Mouse (Mus musculus): ENCODE measurements at regions not wholly inside any gene's neighbourhood (a gene's known extent, or its start where the extent isn't known, plus 50 kb on each side); places are given as distances from the start of the nearest gene placed in this dataset.
A peak's percentile ranks its signal among the peaks of the same experiment; 100 is the strongest.

DNA sequence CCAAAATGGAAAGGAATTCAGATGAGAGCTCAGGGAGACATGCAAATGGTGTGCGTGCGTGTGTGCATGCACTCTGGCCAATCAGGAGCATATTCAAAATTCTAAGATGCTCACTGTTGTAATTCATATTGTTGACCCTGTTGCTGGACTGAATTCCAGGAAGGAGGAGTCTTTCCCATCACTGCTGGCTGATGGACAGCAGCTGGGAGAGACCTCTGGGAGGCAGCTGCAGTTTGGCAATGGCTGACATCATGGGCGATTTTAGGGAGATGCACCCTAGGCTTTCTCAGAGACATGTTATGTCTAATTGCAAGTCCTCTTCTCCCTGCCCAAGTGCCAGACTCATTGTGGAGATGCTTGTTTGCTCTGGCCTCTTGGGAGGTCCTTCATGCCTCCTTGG lies 220.6 kb upstream of the Myocd start:
- no peak for DNase-seq

DNA sequence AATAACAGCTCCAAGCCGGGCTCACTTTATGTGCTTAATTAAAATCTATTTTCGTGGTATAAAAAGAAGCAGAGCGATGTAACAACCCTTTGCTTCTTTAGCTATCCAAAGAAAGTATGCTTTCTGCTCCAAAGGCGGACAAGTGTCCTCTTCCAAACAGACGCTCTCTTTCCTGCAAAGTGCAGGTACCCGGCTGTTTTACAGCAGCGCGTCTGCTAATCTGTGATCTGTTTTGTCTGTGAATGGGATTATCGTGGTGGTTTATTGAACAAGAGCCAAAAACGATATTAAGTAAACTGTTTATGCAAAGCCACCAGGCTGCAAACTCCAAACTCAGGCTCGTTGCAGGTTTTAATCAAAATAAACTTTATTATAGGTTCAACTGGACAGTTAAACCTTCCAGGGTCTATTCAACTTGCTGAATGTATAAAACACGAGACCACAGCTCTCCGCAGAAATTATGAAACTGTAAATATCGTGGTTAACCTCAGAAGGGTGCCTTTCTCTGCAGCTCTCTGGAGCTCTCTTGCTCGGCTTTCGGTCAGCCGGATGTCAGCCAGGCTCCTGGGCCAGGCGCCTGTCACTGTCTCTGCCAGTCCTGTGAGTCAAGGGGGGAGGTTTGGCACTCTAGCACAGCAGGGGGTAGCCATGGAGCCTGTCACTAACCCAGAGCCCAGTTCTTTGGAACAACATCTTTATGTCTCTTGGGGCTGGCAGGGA lies 206.2 kb upstream of the Myocd start:
- no peak for DNase-seq

DNA sequence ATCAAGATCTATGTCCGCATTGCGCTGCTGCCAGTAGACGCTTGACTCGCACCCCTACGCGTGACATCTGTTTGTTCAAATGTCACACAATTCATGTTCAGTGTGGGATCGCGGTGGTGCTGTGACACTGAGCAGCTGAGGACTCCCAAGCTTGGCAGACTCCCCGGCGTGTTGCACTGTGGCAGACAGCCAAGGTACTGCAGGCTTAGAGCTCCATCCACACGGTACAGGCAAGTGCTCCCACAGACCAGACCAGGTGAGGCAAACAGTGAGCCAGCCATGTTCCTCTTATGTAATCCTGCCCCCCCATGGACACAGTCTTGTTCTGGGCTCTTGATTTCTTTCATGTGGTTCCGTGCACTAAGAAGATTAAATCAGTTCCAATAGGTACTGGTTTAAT lies 205.5 kb upstream of the Myocd start:
- DNase-seq, result peak; percentile 17 to 21

DNA sequence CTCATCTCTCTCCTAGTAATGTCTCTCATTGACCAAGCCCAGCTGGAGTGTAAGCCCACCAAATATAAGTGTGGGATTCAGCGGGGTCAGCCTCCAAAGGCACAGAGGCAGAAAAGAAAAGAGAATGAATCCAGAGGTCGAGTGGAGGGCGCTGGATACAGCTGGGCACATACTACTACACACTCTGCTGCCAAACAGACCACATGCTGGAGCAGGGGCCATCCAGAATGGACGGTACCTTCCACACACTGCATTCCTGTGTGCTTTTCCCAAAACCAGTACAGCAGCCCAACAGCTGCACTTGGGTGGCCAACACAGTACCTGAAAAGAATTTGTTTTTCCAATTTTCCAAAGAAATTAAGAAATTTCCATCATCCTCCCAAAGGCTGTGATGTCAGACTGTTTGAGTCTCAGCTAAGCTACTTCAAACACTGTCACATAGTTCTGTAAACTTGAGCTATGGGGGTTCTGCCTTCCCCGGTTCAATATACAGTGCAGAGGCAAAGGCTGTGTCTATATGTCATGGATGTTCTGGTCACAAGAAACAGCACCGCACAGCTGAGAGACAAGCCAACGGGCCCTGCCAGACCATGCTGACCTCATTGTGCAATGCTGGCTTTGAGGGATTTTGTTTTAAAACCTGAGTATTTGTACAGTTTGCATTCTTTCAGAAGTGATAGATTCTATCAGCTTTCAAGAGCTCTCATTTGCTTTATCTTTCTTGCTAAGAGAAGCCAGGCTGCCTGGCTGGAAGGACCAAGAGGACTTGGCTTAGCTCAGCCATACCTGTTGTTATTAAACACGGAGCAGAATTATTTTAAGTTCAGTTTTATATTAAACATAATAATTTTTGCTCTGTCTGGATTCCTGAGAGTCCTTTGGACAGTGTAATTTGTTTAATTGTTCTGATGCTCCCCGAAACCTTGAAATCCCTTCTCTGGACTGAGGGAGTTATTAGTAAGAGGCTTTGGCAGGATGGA lies 200.3 kb upstream of the Myocd start:
- no peak for DNase-seq

DNA sequence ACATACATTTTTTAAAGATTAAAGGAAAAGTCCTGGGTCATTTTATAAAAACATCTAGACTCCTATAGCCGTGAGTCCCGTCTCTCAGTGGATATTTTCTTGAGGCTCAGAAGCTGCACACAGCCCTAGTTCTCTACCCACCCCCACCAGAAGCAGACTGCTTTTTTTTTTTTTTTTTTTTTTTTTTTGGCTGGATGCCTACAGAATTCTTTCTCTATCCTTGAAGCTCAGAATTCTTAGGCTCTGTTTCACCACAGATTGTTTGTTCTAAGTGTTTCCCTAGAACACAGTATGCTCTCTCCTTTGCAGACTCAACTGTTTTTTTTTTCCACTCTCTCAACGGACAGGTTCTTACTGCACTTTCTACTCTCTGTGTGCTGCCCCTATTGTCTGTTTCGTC lies 191.3 kb upstream of the Myocd start:
- no peak for DNase-seq

DNA sequence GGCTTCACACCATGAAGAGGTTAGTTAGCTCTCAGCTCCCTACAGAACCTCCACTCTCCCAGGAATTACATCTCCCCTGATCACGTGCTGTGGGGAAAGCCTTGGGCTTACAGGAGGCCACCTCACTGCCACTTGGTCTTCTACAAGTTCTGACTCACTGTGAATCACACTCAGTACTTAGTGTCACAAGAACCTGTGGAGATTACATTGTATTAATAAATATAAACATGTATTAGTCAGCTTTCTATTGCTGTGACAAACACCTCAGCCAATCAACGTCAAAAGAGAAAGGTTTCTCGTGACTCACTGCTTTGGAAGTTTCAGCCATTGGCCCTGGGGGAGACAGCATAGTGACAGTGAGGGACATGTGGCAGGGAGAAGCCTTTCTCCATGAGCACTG lies 178.6 kb upstream of the Myocd start:
- no peak for DNase-seq

DNA sequence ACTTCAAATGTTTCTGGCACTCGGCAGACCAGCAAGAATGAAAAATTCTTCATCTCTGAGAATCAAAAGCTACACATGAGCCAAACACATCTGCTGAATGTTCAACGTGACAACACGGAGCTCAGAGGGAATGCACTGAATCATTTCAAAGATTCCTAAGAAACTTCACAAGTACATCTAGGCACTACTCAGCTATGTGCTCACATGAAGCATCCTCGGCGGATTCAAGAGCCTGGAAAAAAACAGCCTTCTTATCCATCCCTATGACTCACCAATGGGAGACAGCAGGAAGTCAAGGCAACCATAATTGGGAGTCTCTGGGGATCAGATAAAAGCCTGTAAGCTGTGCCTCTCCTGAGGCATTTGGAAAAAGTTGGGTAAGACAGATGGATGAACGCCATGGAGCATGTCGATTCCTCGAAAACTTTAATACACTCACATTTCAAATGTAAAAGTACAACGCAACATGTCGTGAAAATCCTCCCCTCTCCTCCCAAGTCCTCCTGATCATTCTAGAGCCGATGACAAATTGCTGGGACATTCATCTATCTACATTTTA lies 173.8 kb upstream of the Myocd start:
- DNase-seq, result no peak

DNA sequence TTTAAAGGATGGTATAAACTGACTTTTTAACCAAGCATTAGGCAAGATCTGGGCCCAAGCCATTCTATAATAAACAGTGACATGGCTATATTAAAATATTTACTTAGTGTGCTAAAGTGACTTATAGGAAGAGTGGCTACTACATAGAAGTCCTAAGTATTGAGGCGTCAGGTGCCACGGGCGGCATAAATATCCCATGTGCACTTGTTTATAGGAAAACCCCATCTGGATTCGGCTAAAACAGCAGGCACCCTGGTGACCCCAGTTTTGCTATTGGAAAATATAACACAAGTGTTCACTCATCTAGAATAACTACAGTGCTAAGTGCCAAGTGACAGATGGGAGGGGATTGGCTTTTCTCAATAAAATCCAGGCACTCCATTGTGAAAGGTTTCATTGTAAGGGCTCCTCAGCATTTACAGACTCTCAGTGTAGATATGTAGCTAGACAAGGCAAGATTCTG lies 165.9 kb upstream of the Myocd start:
- no peak for DNase-seq

DNA sequence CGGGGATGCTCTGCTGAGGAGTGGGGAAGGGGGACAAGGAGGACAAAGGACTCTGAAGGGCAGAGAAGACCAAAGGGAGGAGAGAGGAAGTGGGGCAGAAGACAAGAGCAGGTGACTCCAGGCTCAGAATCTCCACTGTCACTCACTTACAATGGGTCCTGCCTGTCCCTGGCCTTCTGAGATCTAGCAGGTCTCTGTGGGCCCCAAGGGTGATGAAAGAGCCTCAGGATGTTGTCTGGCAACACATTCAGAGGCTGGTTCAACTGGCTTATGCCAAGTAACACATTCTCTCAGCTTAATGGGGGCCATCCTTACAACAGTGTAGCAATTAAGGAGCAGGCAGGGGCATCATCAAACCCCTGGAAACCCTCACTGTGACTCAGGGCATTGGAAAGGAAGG lies 152.1 kb upstream of the Myocd start:
- no peak for DNase-seq

DNA sequence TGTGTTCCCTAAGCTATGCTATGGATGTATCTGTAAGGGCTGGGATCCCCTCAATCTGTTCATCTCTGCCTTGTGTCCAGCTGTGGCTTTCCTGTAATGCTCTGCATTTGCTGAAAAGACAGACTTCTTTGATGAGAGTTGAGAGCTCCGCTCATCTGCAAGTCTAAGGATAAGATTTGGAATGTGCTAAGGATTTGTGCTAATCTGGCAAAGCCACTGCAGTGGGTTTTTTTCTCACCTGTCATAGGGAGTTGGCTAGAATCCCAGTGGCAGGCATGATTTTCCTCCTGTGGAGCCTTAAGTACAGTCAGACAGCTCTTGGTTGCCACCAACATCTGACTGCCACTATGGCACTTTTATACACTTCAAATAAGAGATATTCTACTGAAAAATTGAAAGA lies 138.8 kb upstream of the Myocd start:
- DNase-seq, result no peak

DNA sequence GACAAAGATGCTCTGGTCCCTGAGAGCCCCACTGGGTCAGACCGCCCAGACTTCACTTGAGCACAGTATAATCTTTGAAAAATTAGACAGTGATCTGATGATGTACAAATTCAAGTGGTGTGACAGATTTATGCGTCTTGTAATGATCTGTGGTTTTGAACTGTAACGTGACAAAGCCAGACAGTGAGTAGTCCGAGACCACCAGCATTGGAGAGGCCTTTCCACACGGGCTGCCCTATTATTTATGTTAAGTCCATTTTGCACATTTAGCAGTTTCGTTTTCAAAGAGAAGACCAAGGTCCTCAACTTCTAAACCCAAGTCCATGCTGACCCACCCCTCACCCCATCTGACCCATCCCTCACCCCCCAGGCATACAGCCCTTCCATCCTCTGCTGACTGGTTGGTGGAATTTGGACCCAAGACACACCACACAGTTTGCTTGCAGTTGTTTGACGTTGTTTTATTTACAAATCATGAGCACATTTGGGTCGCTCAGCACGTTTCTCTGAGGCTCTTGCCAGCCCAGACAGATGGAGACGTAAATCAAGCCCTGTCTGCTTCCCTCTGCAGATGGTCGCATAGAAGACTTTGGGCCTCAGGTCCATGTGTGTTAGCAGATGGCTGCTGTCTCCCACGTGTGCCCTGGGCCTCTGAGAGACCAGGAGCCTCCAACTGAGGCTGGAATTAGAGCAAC lies 132.8 kb upstream of the Myocd start:
- DNase-seq, result no peak

DNA sequence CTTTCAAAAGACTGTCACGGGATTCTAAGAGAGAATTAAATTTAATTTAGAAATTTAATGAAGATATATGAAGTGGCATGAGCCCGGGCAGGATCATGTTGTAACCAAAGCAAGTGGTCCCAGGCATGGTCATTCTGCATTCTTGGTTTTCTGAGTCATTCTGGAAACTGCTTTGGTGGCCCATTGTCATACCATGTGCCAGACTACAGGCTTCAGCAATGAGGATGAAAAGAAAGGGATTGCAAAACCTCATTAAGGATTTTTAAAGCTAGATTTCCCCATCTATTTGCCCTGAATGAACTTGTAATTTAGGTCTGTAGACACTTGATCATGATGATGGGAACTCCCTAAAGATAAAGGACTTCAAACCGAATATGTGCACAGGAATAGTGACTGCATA lies 119.4 kb upstream of the Myocd start:
- no peak for DNase-seq

DNA sequence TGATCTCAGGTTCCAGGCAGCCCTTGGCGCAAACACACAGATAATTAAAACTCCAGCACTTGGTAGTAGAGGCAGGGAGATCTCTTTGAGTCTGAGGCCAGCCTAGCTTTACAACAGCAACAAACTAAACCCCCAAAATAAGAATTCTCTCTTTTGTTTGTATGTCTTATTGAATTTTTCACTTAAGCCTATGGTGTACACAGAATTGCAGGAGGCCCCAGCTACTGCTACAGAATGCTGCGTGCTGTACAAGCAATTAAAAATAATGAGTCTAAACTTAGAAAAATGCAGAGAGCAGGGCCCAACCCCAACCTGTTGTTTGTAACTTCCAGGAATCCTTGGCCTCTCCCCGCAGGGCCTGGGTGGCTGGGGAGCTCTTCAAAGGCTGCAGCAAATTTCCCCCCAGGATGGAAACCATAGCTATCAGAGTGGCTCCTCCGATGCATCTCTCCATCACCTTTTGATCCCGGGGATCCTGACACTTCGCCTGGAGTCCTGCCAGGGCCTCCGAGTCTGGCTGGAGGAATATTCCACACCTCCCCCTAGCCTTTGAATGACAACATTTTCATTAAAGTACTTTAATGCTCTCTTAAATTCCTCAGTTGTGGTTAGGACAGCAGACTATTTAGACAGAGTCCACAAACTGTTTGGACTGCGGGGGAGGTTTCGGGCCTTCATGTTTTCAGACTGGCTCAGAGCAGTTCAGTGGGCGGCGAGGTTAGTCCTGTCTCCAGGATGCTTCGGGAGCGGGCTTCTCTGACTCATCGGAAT lies 116.7 kb upstream of the Myocd start:
- peak in 1 of 2 experiments; percentile 4 for DNase-seq

DNA sequence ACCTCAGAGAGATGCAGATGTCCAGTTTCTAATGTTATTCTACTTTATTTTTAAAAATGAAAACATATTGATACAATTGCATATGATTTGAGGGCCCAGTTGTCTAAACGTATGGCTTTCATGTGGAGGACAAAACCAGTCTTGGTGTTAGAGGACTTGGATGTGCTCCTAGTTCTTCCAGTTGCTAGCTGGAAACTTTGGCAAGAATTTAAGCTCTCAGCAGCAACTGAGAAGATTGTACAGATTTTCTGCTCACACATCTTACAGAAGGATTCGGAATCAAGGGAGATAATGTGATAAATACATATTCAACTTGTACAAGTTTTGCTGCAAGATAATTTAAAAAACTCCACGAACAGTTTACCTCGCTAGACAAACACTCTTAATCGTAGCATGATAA lies 105.6 kb upstream of the Myocd start:
- no peak for DNase-seq

DNA sequence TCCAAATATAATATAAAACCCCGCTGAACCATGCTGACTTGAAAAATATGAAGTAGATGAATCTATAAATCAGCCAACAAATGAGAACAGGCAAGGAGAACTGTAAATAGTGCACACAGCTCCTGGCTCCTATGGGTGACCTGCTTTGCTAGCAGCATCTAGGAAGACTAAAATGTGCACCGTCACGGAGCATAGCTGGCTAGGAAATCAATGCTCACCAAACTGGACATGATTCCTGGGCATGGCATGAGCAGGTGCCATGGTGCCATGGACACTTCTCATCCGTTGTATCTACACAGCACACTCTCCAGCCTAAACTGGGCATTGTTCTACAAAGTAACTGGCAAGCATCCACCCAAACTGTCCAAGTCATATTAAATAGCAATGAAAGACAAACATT lies 103.3 kb upstream of the Myocd start:
- DNase-seq, result no peak

DNA sequence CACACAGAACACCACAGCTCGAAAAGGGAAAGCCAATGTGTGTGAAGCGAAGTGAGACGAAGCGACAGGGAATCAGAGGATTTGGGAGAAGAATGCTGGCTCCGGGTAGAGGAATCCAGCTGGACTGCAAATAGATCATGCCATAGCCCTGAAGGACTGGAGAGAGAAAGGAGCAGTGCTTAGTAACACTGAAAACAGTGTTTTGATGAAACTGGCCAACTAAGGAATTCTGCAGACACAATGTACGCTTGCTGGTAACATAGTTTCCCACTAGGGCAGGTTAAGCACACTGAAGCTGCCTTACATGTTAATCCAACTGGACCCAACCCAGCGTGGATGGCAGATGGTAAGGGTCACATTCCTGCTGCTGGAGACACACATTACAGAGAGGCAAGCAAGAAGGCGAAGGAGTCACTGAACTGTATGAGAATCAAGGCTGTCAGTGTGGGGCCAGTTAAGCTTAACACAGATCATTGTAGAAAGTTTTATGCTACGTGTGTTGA lies 102.6 kb upstream of the Myocd start:
- no peak for DNase-seq

DNA sequence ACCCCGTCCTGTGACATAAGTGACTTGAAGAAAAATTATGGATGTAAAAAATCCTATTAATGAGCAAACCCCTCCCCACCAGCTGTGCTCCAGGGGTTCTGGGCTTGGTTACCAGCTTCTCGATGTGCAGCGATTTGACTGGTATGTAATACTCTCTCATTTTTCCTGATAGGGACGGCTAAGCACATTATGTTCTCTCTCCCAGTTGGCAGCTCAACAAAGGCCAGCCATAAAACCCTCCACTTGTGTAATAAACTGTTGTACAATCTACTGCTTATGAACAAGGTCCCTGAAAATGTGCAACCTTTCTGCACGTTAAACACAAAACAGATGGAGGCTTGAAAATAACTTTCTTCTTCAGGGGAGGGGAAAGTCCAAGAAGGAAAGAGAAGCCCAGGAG lies 98.0 kb upstream of the Myocd start:
- DNase-seq, result peak in 1 of 2 experiments; percentile 21

DNA sequence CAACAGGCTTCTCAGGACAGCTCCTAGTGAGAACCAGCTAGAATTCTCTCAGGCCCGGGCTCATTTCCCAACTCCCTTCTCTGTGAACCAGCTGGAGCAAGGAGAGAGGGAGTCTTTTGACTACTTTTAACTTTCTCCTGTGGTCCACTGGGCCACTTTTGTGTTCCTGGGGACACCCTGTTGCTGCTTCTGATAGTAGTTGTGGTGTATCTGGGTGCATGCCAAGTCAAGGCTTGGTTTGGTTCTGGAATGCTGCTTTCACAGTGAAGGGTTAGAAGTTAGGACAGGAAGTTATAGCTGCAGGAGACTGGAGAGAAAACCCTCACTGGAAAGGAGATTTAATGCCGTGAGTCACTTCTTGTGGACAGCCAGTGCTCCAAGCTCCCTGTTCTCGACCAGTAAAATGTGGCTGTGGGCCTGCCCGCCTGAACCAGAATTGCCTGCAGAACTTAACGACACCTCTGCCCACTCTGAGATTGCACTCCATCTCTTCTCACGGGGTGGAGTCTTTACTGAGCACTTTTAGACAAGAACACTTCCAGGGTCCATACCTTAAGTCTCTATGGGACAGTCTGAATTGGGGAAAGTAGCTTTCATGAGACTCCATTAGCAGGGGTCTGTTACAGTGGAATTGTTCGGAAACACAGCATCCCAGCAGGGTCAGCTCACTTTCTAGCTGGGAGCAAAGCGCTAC lies 97.0 kb upstream of the Myocd start:
- peak; percentile 6 for DNase-seq

DNA sequence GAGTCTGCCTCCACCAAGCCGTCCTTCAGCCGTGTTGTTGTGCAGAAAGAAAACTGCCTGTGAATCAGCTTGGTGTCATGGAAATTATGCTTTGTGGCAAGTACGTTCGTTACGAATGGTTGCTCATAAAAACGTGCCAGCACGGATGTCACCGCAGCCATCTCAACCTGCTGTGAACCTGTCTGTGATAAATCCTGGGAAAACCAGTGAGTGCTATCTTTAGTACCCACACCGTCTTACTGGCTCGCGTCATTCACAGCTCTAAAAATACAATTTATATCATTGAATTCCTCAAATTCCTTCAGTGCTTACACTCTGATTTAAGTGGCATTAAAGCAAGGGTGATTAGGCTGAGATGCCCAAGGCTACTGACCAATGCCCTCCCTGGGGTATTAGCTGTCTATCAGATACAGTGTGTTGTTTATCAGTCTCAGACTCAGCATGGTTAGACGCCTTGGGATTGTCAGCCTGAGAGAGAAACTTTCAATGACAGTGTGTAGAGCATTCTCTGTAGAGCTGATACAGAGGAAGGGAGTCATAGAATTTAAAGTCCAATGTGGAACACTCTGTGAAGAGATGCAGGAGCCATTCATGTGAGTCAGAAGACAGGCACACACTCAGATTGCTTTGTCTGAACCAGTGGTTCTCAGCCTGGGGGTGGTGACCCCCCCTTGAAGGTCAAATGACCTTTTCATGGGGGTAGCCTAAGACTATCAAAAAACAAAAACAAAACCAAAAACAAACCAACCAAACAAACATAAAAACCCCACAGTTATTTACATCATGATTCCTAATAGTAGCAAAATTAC lies 96.2 kb upstream of the Myocd start:
- DNase-seq, result no peak

DNA sequence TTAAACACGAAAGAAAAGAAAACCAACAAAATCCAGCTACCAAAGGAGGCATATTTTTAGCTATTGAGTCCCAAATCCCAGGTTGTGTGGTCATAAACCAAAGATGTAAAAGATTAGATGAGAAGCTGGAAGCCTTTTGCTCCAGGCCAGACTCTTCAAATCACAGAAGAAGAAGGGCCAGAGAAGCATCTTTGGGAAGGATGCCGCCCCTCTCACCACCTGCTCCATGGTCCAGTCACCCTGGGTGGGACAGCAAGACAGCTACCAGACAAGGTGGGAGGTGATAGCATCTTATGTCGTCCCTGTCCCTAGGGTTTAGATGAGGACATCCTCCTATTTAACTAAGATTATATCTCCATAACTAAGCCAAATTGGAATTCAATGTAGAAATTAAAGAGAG lies 95.1 kb upstream of the Myocd start:
- no peak for DNase-seq

DNA sequence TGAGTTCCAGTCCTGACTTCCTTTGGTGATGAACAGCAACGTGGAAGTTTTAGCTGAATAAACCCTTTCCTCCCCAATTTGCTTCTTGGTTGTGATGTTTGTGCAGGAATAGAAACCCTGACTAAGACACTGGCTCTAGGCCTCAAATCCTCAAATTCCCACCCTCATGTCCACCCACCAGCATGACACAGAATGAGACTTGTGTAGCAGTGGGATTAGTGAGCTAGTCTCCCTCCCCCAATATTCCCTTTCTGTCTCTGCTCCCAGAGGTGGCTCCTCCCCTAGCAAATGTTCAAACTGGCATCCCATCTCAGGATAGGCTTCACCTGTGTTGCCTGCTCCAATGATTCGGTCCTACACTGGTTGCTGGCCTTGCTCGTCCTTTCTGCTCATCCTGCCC lies 94.1 kb upstream of the Myocd start:
- DNase-seq, result no peak

Data from lung, adult 18-20 months (tissue).